Mouse (Mus musculus): Measurements from ENCODE around the gene Wdr54.

Wdr54 gene

GRCm38 (mm10) chr6:83156259-83156684 is at the start of gene Wdr54, which contains the start of gene 1700003E16Rik:
Wdr54 (minus strand) TSS chr6:83156397.
1700003E16Rik (plus strand) TSS chr6:83156404.
- DNase-seq = peak; percentile 83

GRCm38 (mm10) chr6:83205851-83206250 is 49.7 kb upstream of the Wdr54 start:
- no peak for DNase-seq

- DNase-seq = no peak
Measured at GRCm38 (mm10) chr6:83203320-83203719, 47.1 kb upstream of the Wdr54 start.

GRCm38 (mm10) chr6:83197345-83198004 is 41.3 kb upstream of the Wdr54 start:
- peak; percentile 68 for DNase-seq

GRCm38 (mm10) chr6:83193571-83193970 is 37.4 kb upstream of the Wdr54 start:
- DNase-seq = no peak

- DNase-seq = no peak
Measured at GRCm38 (mm10) chr6:83186946-83187345, 30.7 kb upstream of the Wdr54 start.

- peak; percentile 84 for DNase-seq
Measured at GRCm38 (mm10) chr6:83185895-83186861, 30.0 kb upstream of the Wdr54 start.

GRCm38 (mm10) chr6:83184858-83185435 is 28.8 kb upstream of the Wdr54 start:
- no peak for DNase-seq

- no peak for DNase-seq
Measured at GRCm38 (mm10) chr6:83180605-83181004, 24.4 kb upstream of the Wdr54 start.

GRCm38 (mm10) chr6:83179390-83180117 is 23.4 kb upstream of the Wdr54 start:
- DNase-seq = peak; percentile 57

- no peak for DNase-seq
Measured at GRCm38 (mm10) chr6:83175996-83176395, 19.8 kb upstream of the Wdr54 start.

- no peak for DNase-seq
Measured at GRCm38 (mm10) chr6:83172240-83172920, 16.2 kb upstream of the Wdr54 start.

GRCm38 (mm10) chr6:83171063-83171462 is 14.9 kb upstream of the Wdr54 start:
- no peak for DNase-seq

- DNase-seq = no peak
Measured at GRCm38 (mm10) chr6:83169872-83170271, 13.7 kb upstream of the Wdr54 start.

GRCm38 (mm10) chr6:83166243-83166630 is 10.0 kb upstream of the Wdr54 start:
- no peak for DNase-seq

- peak; percentile 95 for DNase-seq
Measured at GRCm38 (mm10) chr6:83165607-83166242, 9.5 kb upstream of the Wdr54 start, which contains the start of gene Dctn1. Dctn1 (plus strand) TSS chr6:83165920.

- no peak for DNase-seq
Measured at GRCm38 (mm10) chr6:83165026-83165606, 8.9 kb upstream of the Wdr54 start.

GRCm38 (mm10) chr6:83162701-83163100 is 6.5 kb upstream of the Wdr54 start:
- peak; percentile 66 for DNase-seq

- no peak for DNase-seq
Measured at GRCm38 (mm10) chr6:83161921-83162641, 5.9 kb upstream of the Wdr54 start.

- no peak for DNase-seq
Measured at GRCm38 (mm10) chr6:83161442-83161841, 5.2 kb upstream of the Wdr54 start.

Measured in right cerebral cortex, postnatal 14 days (tissue).